ENCODE assay signal across 21 mouse cellular contexts in genomic region chr8:90964044-90964443, GRCm38 (mm10).
DNase-seq lines count a peak whose midpoint lies in the region; ATAC-seq lines count a peak whose summit lies in the region.
"Had no signal": no experiment of that assay in that cellular context is flagged by ENCODE, and none has a peak within 500 bp of the region (broad histone marks: within the 10 kb centered on the region; RNA-seq: fewer than 3 reads in every experiment).

No protein-coding gene starts in this region.

- ATAC-seq in forebrain, embryonic 13.5 days: 0 out of 2 replicates have a peak, but pooled peaks have one; percentile 50
- ATAC-seq in forebrain, embryonic 12.5 days (ENCODE audit: low FRiP score): no peak
- ATAC-seq in hindbrain, embryonic 14.5 days (ENCODE audit: low FRiP score): peak; percentile 62; the same call in 1 of the 2 replicates
- ATAC-seq in hindbrain, embryonic 11.5 days (ENCODE audit: low FRiP score): no peak
- peak; percentile 43; the same call in 1 of the 2 replicates for ATAC-seq in neural tube, embryonic 13.5 days (ENCODE audit: low read depth)
- ATAC-seq: CD4-positive, CD25-positive, alpha-beta regulatory T cell, adult 4 months; hindbrain, embryonic 16.5 days had no signal

- no peak overlapping the region for H3K4me2 ChIP-seq in forebrain, embryonic 13.5 days
- H3K4me2 ChIP-seq in forebrain, embryonic 12.5 days: no peak overlapping the region
- H3K4me2 ChIP-seq in hindbrain, embryonic 14.5 days (replicated peaks): no peak overlapping the region
- no peak overlapping the region for H3K4me2 ChIP-seq in hindbrain, embryonic 11.5 days (replicated peaks; ENCODE audit: low read depth, low read length)
- H3K4me2 ChIP-seq in neural tube, embryonic 13.5 days: no peak overlapping the region
- H3K4me2 ChIP-seq: embryonic facial prominence, embryonic 12.5 days; heart, embryonic 11.5 days; heart, embryonic 15.5 days had no signal

- H3K27ac ChIP-seq in forebrain, embryonic 13.5 days: no peak overlapping the region
- H3K27ac ChIP-seq in forebrain, embryonic 12.5 days: no peak overlapping the region
- H3K27ac ChIP-seq in hindbrain, embryonic 14.5 days: no peak overlapping the region
- no peak overlapping the region for H3K27ac ChIP-seq in hindbrain, embryonic 11.5 days (ENCODE audit: low read depth, low read length)
- no peak overlapping the region for H3K27ac ChIP-seq in neural tube, embryonic 13.5 days (replicated peaks)
- H3K27ac ChIP-seq: embryonic facial prominence, embryonic 12.5 days; heart, embryonic 15.5 days had no signal

- peaks cover 10% of the 10 kb centered on the region for H3K36me3 ChIP-seq in forebrain, embryonic 13.5 days (ENCODE audit: poor library complexity, severe bottlenecking)
- no peaks in the 10 kb centered on the region; the same call in 1 of the 2 replicates for H3K36me3 ChIP-seq in forebrain, embryonic 12.5 days (replicated peaks)
- H3K36me3 ChIP-seq in hindbrain, embryonic 14.5 days (replicated peaks; ENCODE audit: control insufficient read depth, insufficient read depth): peaks cover 11% of the 10 kb centered on the region
- H3K36me3 ChIP-seq in hindbrain, embryonic 11.5 days (ENCODE audit: control insufficient read depth, insufficient read depth, low read length): no peaks in the 10 kb centered on the region
- peaks cover 11% of the 10 kb centered on the region; the same call in 1 of the 2 replicates for H3K36me3 ChIP-seq in neural tube, embryonic 13.5 days
- H3K36me3 ChIP-seq: embryonic facial prominence, embryonic 12.5 days; heart, embryonic 15.5 days had no signal

- H3K27me3 ChIP-seq in forebrain, embryonic 13.5 days: no peaks in the 10 kb centered on the region
- no peaks in the 10 kb centered on the region for H3K27me3 ChIP-seq in forebrain, embryonic 12.5 days
- no peaks in the 10 kb centered on the region for H3K27me3 ChIP-seq in hindbrain, embryonic 14.5 days (ENCODE audit: control insufficient read depth, insufficient read depth, low read length)
- no peaks in the 10 kb centered on the region for H3K27me3 ChIP-seq in hindbrain, embryonic 11.5 days (ENCODE audit: control insufficient read depth, insufficient read depth, low read length)
- no peaks in the 10 kb centered on the region for H3K27me3 ChIP-seq in neural tube, embryonic 13.5 days
- H3K27me3 ChIP-seq: embryonic facial prominence, embryonic 12.5 days; heart, embryonic 15.5 days had no signal

- no peaks in the 10 kb centered on the region for H3K9me3 ChIP-seq in forebrain, embryonic 13.5 days (replicated peaks)
- no peaks in the 10 kb centered on the region for H3K9me3 ChIP-seq in forebrain, embryonic 12.5 days
- no peaks in the 10 kb centered on the region for H3K9me3 ChIP-seq in hindbrain, embryonic 14.5 days (ENCODE audit: control insufficient read depth, low read length)
- H3K9me3 ChIP-seq in hindbrain, embryonic 11.5 days (ENCODE audit: control insufficient read depth, low read length): no peaks in the 10 kb centered on the region
- no peaks in the 10 kb centered on the region for H3K9me3 ChIP-seq in neural tube, embryonic 13.5 days
- H3K9me3 ChIP-seq: embryonic facial prominence, embryonic 12.5 days; G1E; heart, embryonic 15.5 days had no signal

- peaks cover 28% of the 10 kb centered on the region for H3K4me1 ChIP-seq in forebrain, embryonic 13.5 days
- peaks cover 20% of the 10 kb centered on the region for H3K4me1 ChIP-seq in forebrain, embryonic 12.5 days
- peaks cover 29% of the 10 kb centered on the region for H3K4me1 ChIP-seq in hindbrain, embryonic 14.5 days (replicated peaks; ENCODE audit: control insufficient read depth, insufficient read depth, low read length)
- no peaks in the 10 kb centered on the region for H3K4me1 ChIP-seq in hindbrain, embryonic 11.5 days (replicated peaks; ENCODE audit: control insufficient read depth, insufficient read depth, low read length)
- peaks cover 45% of the 10 kb centered on the region for H3K4me1 ChIP-seq in neural tube, embryonic 13.5 days (replicated peaks)

- no peak for DNase-seq in hindbrain, embryonic 14.5 days (ENCODE audit: low spot score)
- DNase-seq in hindbrain, embryonic 11.5 days (ENCODE audit: low spot score): no peak
- no peak for DNase-seq in neural tube, embryonic 10.5 days (ENCODE audit: extremely low spot score, low spot score)
- no peak for DNase-seq in yolk sac, embryonic 10.5 days (ENCODE audit: low spot score)
- DNase-seq: adrenal gland, adult 8-10 months; adrenal gland, postnatal 36 days; B cell, adult 2 months; cerebellum, adult 11-12 months; cerebellum, adult 9-10 months; cerebellum, postnatal 25 days; heart, adult 18-20 months; heart, postnatal 14 days had no signal

- 57% methylated on average over 2 of the region's 2 CpGs for WGBS in forebrain, embryonic 13.5 days
- WGBS in forebrain, embryonic 12.5 days: 67% methylated on average over 2 of the region's 2 CpGs
- 57% methylated on average over 2 of the region's 2 CpGs for WGBS in hindbrain, embryonic 14.5 days
- WGBS in hindbrain, embryonic 11.5 days: 88% methylated on average over 2 of the region's 2 CpGs
- 72% methylated on average over 2 of the region's 2 CpGs for WGBS in neural tube, embryonic 13.5 days

- H3K9ac ChIP-seq in forebrain, embryonic 13.5 days: no peak overlapping the region
- H3K9ac ChIP-seq in forebrain, embryonic 12.5 days: no peak overlapping the region
- no peak overlapping the region for H3K9ac ChIP-seq in hindbrain, embryonic 14.5 days
- H3K9ac ChIP-seq in hindbrain, embryonic 11.5 days (ENCODE audit: low read depth, low read length): no peak overlapping the region
- H3K9ac ChIP-seq in neural tube, embryonic 13.5 days: no peak overlapping the region
- H3K9ac ChIP-seq: embryonic facial prominence, embryonic 12.5 days; heart, embryonic 15.5 days had no signal

- H3K4me3 ChIP-seq in forebrain, embryonic 13.5 days: no peak overlapping the region
- no peak overlapping the region for H3K4me3 ChIP-seq in forebrain, embryonic 12.5 days (replicated peaks)
- no peak overlapping the region for H3K4me3 ChIP-seq in hindbrain, embryonic 14.5 days (replicated peaks; ENCODE audit: low read length)
- no peak overlapping the region for H3K4me3 ChIP-seq in hindbrain, embryonic 11.5 days (ENCODE audit: low read depth, low read length)
- no peak overlapping the region for H3K4me3 ChIP-seq in neural tube, embryonic 13.5 days
- H3K4me3 ChIP-seq: embryonic facial prominence, embryonic 12.5 days; heart, embryonic 15.5 days had no signal

Comparison
In these comparisons a context has a peak if more than half of its experiments do, and no peak if none do; other contexts are left out.
1. ATAC-seq: peak in forebrain, embryonic 13.5 days (single experiment), hindbrain, embryonic 14.5 days (single experiment) and neural tube, embryonic 13.5 days (single experiment); none in forebrain, embryonic 12.5 days (single experiment) and hindbrain, embryonic 11.5 days (single experiment).